Mouse (Mus musculus) naive thymus-derived CD4-positive, alpha-beta T cell, adult 2 months (primary cell): ENCODE measurements around the gene Mut.

ENCODE experiments used
- DNase-seq: peaks from one replicate; pipeline ENCODE4 v3.0.0-alpha.2; 2011; ENCODE audit warnings: low read depth

Gene Mut

GRCm38 (mm10) chr17:40934420-40935231, at the start of gene Mut, which contains the start of gene Cenpq:
Gene Mut, plus strand, starts transcription at chr17:40934685.
Gene Cenpq, minus strand, starts transcription at chr17:40935047.
- peak; percentile 95 for DNase-seq

GRCm38 (mm10) chr17:40885155-40885554, 49.3 kb upstream of the Mut start:
- DNase-seq: no peak

GRCm38 (mm10) chr17:40887849-40888536, 46.5 kb upstream of the Mut start:
- no peak for DNase-seq

DNA sequence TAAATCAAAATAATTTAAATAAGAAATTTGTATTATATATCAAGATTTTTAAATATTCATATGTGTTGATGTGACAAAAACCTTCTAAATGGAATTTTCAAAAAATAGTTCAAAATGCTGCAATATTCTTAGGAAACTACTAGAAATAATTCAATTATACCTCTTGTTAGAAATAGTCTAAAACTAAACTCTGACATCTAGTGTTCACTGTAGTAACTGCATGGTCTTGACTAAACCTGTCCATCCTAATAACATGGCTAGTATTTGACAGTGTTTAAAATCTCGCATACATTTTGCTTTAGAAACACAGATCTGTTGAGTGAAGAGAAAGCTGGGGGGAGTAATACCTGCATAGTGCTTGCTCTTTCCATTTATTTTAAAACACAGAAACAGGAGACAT, 37.6 kb upstream of the Mut start:
- no peak for DNase-seq

- DNase-seq: no peak
Measured at GRCm38 (mm10) chr17:40899783-40900363, 34.6 kb upstream of the Mut start.

DNA sequence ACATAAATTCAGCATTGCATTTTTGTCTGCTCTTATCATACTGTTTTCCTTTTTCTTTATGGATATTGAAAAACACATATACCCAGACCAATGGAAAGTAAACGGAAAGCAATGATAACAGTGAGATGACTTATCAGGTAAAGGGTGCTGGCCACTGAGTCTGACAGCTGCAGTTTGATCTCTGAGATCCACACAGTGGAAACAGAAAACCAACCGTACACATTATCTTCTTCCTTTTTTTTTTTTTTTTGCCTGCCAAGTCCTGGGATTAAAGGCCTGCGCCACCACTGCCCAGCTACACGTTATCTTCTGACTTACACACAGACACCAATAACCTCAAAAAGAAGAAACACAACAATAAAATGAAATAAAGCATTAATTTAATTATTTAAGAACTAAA, 31.1 kb upstream of the Mut start:
- no peak for DNase-seq

DNA sequence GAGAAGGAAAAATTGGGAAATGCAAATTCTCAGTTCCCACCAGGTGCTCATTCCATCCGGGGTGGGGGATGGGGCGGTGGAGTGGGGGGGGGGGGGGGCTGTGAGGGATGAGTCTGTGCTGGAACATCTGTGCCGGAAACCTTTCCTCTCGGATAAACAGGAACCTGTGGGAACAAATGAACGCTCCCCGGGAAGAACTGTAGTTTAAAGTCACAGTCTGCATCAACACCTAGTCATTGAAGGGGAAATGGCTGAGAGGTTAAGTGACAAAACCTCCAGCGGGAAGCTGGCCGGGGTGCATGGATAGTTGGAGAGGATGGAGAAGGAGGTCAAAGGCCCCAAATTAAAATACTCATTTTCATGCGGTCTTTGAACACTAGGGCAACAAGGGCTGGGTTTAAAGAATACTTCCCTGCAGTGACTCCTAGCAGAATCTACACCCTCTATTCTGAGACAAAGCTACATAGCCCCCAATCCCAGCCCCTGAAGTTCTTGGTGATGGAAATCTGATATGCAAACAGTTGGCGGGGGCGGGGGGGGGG, 30.4 kb upstream of the Mut start:
- no peak for DNase-seq

GRCm38 (mm10) chr17:40904721-40905154, 29.7 kb upstream of the Mut start:
- no peak for DNase-seq

GRCm38 (mm10) chr17:40914250-40914649, 20.2 kb upstream of the Mut start, which contains the start of gene Glyatl3:
Gene Glyatl3, minus strand, starts transcription at chr17:40914350.
- no peak for DNase-seq

GRCm38 (mm10) chr17:40915499-40915898, 19.0 kb upstream of the Mut start:
- DNase-seq: no peak

GRCm38 (mm10) chr17:40933985-40934384, 500 bp upstream of the Mut start:
- no peak for DNase-seq

DNA sequence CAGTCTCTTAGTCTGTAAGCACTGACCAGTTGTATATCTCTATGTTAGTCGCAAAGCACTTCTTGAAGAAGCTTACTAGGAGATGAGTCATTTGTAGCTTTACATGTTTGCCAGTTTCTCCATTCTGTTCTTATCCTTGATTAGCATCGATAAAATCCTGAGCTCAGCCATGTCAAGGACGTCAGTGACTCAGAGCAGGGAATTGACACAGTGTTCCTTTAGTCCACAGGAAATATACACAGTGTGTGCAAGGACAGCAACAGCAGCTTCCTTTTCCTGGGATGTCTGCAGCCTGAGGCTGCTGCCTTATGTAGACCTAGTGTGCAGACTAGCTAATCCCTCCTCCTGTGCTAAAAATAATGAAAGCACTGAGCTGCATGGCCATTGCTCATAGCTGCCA, 14.0 kb downstream of the Mut start:
- no peak for DNase-seq

- DNase-seq: no peak
Measured at GRCm38 (mm10) chr17:40977914-40978313, 43.4 kb downstream of the Mut start.

DNA sequence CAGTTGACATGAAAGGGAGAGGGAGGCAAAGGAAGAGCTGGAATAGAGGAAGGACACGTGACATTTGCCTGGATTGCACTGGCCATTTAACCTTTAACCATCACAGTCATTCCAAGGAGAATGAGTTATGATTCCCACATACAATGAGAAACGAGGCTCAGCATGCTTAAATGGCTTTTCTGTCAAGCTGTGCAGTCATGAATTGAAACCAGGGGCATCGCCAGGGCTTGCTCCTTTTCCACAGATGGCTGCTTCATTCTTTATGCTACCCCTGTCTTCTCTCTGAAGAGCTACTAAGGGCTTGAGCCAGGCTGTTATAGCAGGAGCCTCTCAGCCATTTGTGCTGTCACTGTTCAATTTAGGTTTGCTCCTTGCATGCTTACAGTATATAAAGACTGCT, 57.6 kb downstream of the Mut start:
- DNase-seq: no peak
